Mouse (Mus musculus) testis, postnatal 10 days (tissue): ENCODE results near the gene 4930595D18Rik.

Experiments
- DNase-seq: peaks from one replicate; pipeline ENCODE4 v3.0.0; 2021; ENCODE audit warnings: low spot score

The 4930595D18Rik gene

GRCm38 (mm10) chr12:111184476-111184875 lies at the start of gene 4930595D18Rik:
4930595D18Rik (minus strand) TSS chr12:111184491.
- DNase-seq: no peak

- DNase-seq: no peak
Observed at GRCm38 (mm10) chr12:111233798-111234197, 49.5 kb upstream of the 4930595D18Rik start.

GRCm38 (mm10) chr12:111230793-111231192 lies 46.5 kb upstream of the 4930595D18Rik start:
- no peak for DNase-seq

- no peak for DNase-seq
Observed at GRCm38 (mm10) chr12:111228488-111228887, 44.2 kb upstream of the 4930595D18Rik start.

- no peak for DNase-seq
Observed at GRCm38 (mm10) chr12:111227410-111227809, 43.1 kb upstream of the 4930595D18Rik start.

GRCm38 (mm10) chr12:111225197-111225780 lies 41.0 kb upstream of the 4930595D18Rik start:
- DNase-seq: no peak

- no peak for DNase-seq
Observed at GRCm38 (mm10) chr12:111218867-111219266, 34.6 kb upstream of the 4930595D18Rik start.

GRCm38 (mm10) chr12:111211729-111212128 lies 27.4 kb upstream of the 4930595D18Rik start:
- DNase-seq: no peak

- DNase-seq: no peak
Observed at GRCm38 (mm10) chr12:111207641-111208040, 23.4 kb upstream of the 4930595D18Rik start.

GRCm38 (mm10) chr12:111203945-111204344 lies 19.7 kb upstream of the 4930595D18Rik start:
- DNase-seq: no peak

- no peak for DNase-seq
Observed at GRCm38 (mm10) chr12:111203076-111203475, 18.8 kb upstream of the 4930595D18Rik start.

- DNase-seq: no peak
Observed at GRCm38 (mm10) chr12:111196548-111196947, 12.3 kb upstream of the 4930595D18Rik start.

GRCm38 (mm10) chr12:111193331-111193730 lies 9.0 kb upstream of the 4930595D18Rik start:
- no peak for DNase-seq

GRCm38 (mm10) chr12:111192777-111193176 lies 8.5 kb upstream of the 4930595D18Rik start:
- DNase-seq: no peak

GRCm38 (mm10) chr12:111190891-111191290 lies 6.6 kb upstream of the 4930595D18Rik start:
- no peak for DNase-seq

GRCm38 (mm10) chr12:111190355-111190754 lies 6.1 kb upstream of the 4930595D18Rik start:
- DNase-seq: no peak

GRCm38 (mm10) chr12:111188295-111188694 lies 4.0 kb upstream of the 4930595D18Rik start:
- DNase-seq: no peak

GRCm38 (mm10) chr12:111186986-111187385 lies 2.7 kb upstream of the 4930595D18Rik start:
- no peak for DNase-seq

GRCm38 (mm10) chr12:111182378-111182777 lies 1.9 kb downstream of the 4930595D18Rik start:
- DNase-seq: no peak

GRCm38 (mm10) chr12:111181848-111182247 lies 2.4 kb downstream of the 4930595D18Rik start:
- no peak for DNase-seq

- DNase-seq: no peak
Observed at GRCm38 (mm10) chr12:111178772-111179171, 5.5 kb downstream of the 4930595D18Rik start.

- DNase-seq: no peak
Observed at GRCm38 (mm10) chr12:111168891-111169290, 15.4 kb downstream of the 4930595D18Rik start.

GRCm38 (mm10) chr12:111166681-111167289 lies 17.5 kb downstream of the 4930595D18Rik start:
- DNase-seq: peak; percentile 61
